Mouse (Mus musculus) intestine, postnatal 0 days (tissue): ENCODE data around the gene Skap1. TPM values are rescaled to one million over a fixed set of nuclear protein-coding genes. Genes with fewer than 3 reads are reported as not detected.

Source experiments
- ATAC-seq: fragments of 200-750 bp; cut with Nextera tagmentation; 2 replicates; pipeline ENCODE4 v1.8.0; 2017; ENCODE audit warnings: mild to moderate bottlenecking, moderate TSS enrichment, moderate library complexity
- H3K27ac ChIP-seq: fragments of 300-500 bp; sonication (generic); 2 replicates; pipeline ENCODE4 v1.5.1; 2014; ENCODE audit warnings: mild to moderate bottlenecking, low read depth, low read length, moderate library complexity
- H3K27me3 ChIP-seq: fragments of 300-500 bp; sonication (generic); replicated peaks from 2 replicates; pipeline ENCODE4 v1.6.1; 2014; ENCODE audit warnings: low read length, mixed read lengths; ENCODE audit not compliant: control insufficient read depth, insufficient read depth
- H3K36me3 ChIP-seq: fragments of 300-500 bp; sonication (generic); 2 replicates; pipeline ENCODE4 v1.6.1; 2014; ENCODE audit warnings: mild to moderate bottlenecking, moderate library complexity; ENCODE audit not compliant: control insufficient read depth, insufficient read depth
- H3K4me1 ChIP-seq: fragments of 300-500 bp; sonication (generic); replicated peaks from 2 replicates; pipeline ENCODE4 v1.6.1; 2014; ENCODE audit warnings: antibody characterized with exemption, low read length, mixed read lengths; ENCODE audit not compliant: control insufficient read depth, insufficient read depth
- H3K4me2 ChIP-seq: fragments of 300-500 bp; sonication (generic); replicated peaks from 2 replicates; pipeline ENCODE4 v1.6.1; 2014; ENCODE audit warnings: low read depth, mild to moderate bottlenecking, moderate library complexity
- H3K4me3 ChIP-seq: fragments of 300-500 bp; sonication (generic); 2 replicates; pipeline ENCODE4 v1.5.1; 2014; ENCODE audit warnings: low read depth, low read length
- H3K9ac ChIP-seq: fragments of 300-500 bp; sonication (generic); 2 replicates; pipeline ENCODE4 v1.6.1; 2014; ENCODE audit warnings: mild to moderate bottlenecking, low read depth, low read length
- H3K9me3 ChIP-seq: fragments of 300-500 bp; sonication (generic); 2 replicates; pipeline ENCODE4 v1.6.1; 2016; ENCODE audit warnings: mixed run types; ENCODE audit not compliant: control insufficient read depth
- CTCF ChIP-seq: sonication (generic); IDR thresholded peaks from 2 replicates; pipeline ENCODE4 v1.5.1; 2016; ENCODE audit warnings: low read depth, mild to moderate bottlenecking, control low read depth, antibody characterized with exemption, moderate library complexity
- WGBS: fragments of 180-500 bp; shearing (Covaris S2); extraction: QIAGEN DNeasy Blood & Tissue Kit; methylation state at CpG from one replicate; pipeline ENCODE4 v1.1.7; 2014; 5-methylcytosine and 5-hydroxymethylcytosine counted together
- polyA plus RNA-seq: library from polyadenylated mRNA; unstranded; fragments of >200 nt; fragmentation: Nextera tagmentation; extraction: Ambion mirVana; gene quantifications from 2 replicates; pipeline ENCODE4 v1.2.1, GENCODE M21; 2015

Skap1 gene
- polyA plus RNA-seq, 1 experiment from 2014 or later, result 0.46 TPM

GRCm38 (mm10) chr11:96504509-96505119 is 40.2 kb downstream of the Skap1 start:
- H3K36me3 ChIP-seq, result no peaks in the 10 kb centered on the region
- no peaks in the 10 kb centered on the region; the same call in 1 of the 2 replicates for H3K27me3 ChIP-seq
- H3K4me3 ChIP-seq, result no peak overlapping the region
- H3K27ac ChIP-seq, result no peak overlapping the region
- WGBS, result 40% methylated on average over 12 of the region's 12 CpGs
- no peak overlapping the region for H3K4me2 ChIP-seq
- TF ChIP-seq CTCF, result no peak
- H3K9ac ChIP-seq, result no peak overlapping the region
- no peaks in the 10 kb centered on the region for H3K4me1 ChIP-seq
- ATAC-seq, result no peak
- no peaks in the 10 kb centered on the region for H3K9me3 ChIP-seq

- no peak for TF ChIP-seq CTCF
- no peaks in the 10 kb centered on the region for H3K36me3 ChIP-seq
- H3K4me2 ChIP-seq, result no peak overlapping the region
- no peaks in the 10 kb centered on the region; the same call in 1 of the 2 replicates for H3K27me3 ChIP-seq
- H3K27ac ChIP-seq, result no peak overlapping the region
- H3K9me3 ChIP-seq, result no peaks in the 10 kb centered on the region
- WGBS, result 54% methylated on average over 5 of the region's 5 CpGs
- no peak overlapping the region for H3K4me3 ChIP-seq
- no peak overlapping the region for H3K9ac ChIP-seq
- ATAC-seq, result no peak
- no peaks in the 10 kb centered on the region for H3K4me1 ChIP-seq
These were observed 41.4 kb downstream of the Skap1 start for GRCm38 (mm10) chr11:96505841-96506240.

- 92% methylated on average over 3 of the region's 3 CpGs for WGBS
- no peak overlapping the region for H3K9ac ChIP-seq
- no peak overlapping the region for H3K4me2 ChIP-seq
These were observed 50.8 kb downstream of the Skap1 start for GRCm38 (mm10) chr11:96515164-96515563.

GRCm38 (mm10) chr11:96524541-96524940 is 60.1 kb downstream of the Skap1 start:
- Histone ChIP-seq H3K4me3 (no peak overlapping the region), H3K4me1 (no peaks in the 10 kb centered on the region), H3K27me3 (no peaks in the 10 kb centered on the region), H3K9me3 (no peaks in the 10 kb centered on the region), H3K4me2 (no peak overlapping the region), H3K36me3 (no peaks in the 10 kb centered on the region), H3K27ac (no peak overlapping the region), H3K9ac (no peak overlapping the region)
- ATAC-seq, result no peak
- 79% methylated on average over 6 of the region's 6 CpGs for WGBS
- TF ChIP-seq CTCF, result no peak

More at GRCm38 (mm10) chr11:96515164-96515563, 50.8 kb downstream of the Skap1 start:
- peak; percentile 28; the same call in 1 of the 2 replicates for TF ChIP-seq CTCF
- Histone ChIP-seq H3K9me3 (no peaks in the 10 kb centered on the region), H3K27me3 (no peaks in the 10 kb centered on the region), H3K27ac (no peak overlapping the region), H3K4me3 (no peak overlapping the region), H3K4me1 (no peaks in the 10 kb centered on the region), H3K36me3 (no peaks in the 10 kb centered on the region)
- no peak for ATAC-seq

GRCm38 (mm10) chr11:96526137-96526621 is 61.8 kb downstream of the Skap1 start:
- WGBS, result 69% methylated on average over 16 of the region's 16 CpGs
- Histone ChIP-seq H3K9ac (no peak overlapping the region), H3K4me2 (peak overlapping the region; percentile 7), H3K36me3 (no peaks in the 10 kb centered on the region), H3K27ac (no peak overlapping the region), H3K9me3 (no peaks in the 10 kb centered on the region), H3K4me1 (no peaks in the 10 kb centered on the region), H3K27me3 (no peaks in the 10 kb centered on the region), H3K4me3 (no peak overlapping the region)
- ATAC-seq, result no peak
- TF ChIP-seq CTCF, result no peak

- Histone ChIP-seq H3K36me3 (no peaks in the 10 kb centered on the region), H3K4me3 (no peak overlapping the region), H3K27ac (no peak overlapping the region), H3K27me3 (0 out of 2 replicates have a peak, but pooled peaks cover 6% of the 10 kb centered on the region), H3K4me1 (no peaks in the 10 kb centered on the region), H3K9ac (no peak overlapping the region), H3K4me2 (no peak overlapping the region), H3K9me3 (no peaks in the 10 kb centered on the region)
- no peak for TF ChIP-seq CTCF
- 57% methylated on average over 13 of the region's 13 CpGs for WGBS
- no peak for ATAC-seq
These were observed 67.5 kb downstream of the Skap1 start for GRCm38 (mm10) chr11:96531757-96532433.
